Mouse (Mus musculus): ENCODE results near the gene Dner. TPM values are rescaled to one million over a fixed set of nuclear protein-coding genes. Genes with fewer than 3 reads are reported as not detected.

The Dner gene
- total and polyA plus RNA-seq, 2 experiments from 2014 or later, result 322 to 331 TPM

DNA sequence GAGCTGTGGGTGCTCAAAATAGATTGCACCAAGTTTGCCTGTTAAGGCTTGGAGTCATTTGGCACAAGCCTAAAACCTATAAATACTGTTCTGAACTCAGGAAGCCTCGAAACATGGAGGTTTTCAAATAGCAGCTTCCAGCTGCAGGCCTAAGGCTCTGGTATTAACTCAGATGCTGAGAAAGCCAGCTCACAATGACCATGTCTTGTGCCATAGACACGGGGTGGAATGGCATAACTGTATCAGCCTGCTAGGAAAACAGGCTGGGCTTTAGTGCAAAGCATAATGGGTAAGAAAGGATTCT lies 146.0 kb downstream of the Dner start:
- H3K27ac ChIP-seq, result no peak overlapping the region

GRCm38 (mm10) chr1:84549367-84550064 lies 146.5 kb downstream of the Dner start:
- Histone ChIP-seq H3K4me2 (ENCODE audit: low read depth, low read length) (no peak overlapping the region), H3K27ac (no peak overlapping the region), H3K9ac (replicated peaks; ENCODE audit: low read length) (no peak overlapping the region), H3K36me3 (ENCODE audit: insufficient read depth, low read length) (no peaks in the 10 kb centered on the region), H3K27me3 (ENCODE audit: insufficient read depth, low read length) (no peaks in the 10 kb centered on the region), H3K4me3 (ENCODE audit: low read length) (no peak overlapping the region), H3K9me3 (ENCODE audit: low read length) (no peaks in the 10 kb centered on the region), H3K4me1 (ENCODE audit: insufficient read depth, low read length) (no peaks in the 10 kb centered on the region)
- WGBS, result 23% methylated on average over 2 of the region's 2 CpGs
- ATAC-seq (peak; percentile 76), DNase-seq (ENCODE audit: low spot score) (peak; percentile 15)
- TF ChIP-seq CTCF (IDR thresholded peaks at IDR 0.05; ENCODE audit: low read depth), result no peak

More for the DNA sequence above, 146.0 kb downstream of the Dner start:
- Histone ChIP-seq H3K4me2 (ENCODE audit: low read depth, low read length) (no peak overlapping the region), H3K4me3 (ENCODE audit: low read length) (no peak overlapping the region), H3K4me1 (ENCODE audit: insufficient read depth, low read length) (no peaks in the 10 kb centered on the region), H3K36me3 (ENCODE audit: insufficient read depth, low read length) (no peaks in the 10 kb centered on the region), H3K9me3 (ENCODE audit: low read length) (no peaks in the 10 kb centered on the region), H3K27me3 (ENCODE audit: insufficient read depth, low read length) (no peaks in the 10 kb centered on the region), H3K9ac (replicated peaks; ENCODE audit: low read length) (no peak overlapping the region)
- ATAC-seq (no peak), DNase-seq (ENCODE audit: low spot score) (no peak)
- TF ChIP-seq CTCF (IDR thresholded peaks at IDR 0.05; ENCODE audit: low read depth), result no peak
- WGBS, result 63% methylated on average over 2 of the region's 2 CpGs

- Histone ChIP-seq H3K27me3 (ENCODE audit: insufficient read depth, low read length) (no peaks in the 10 kb centered on the region), H3K4me1 (ENCODE audit: insufficient read depth, low read length) (0 out of 2 replicates have a peak, but pooled peaks cover 3% of the 10 kb centered on the region), H3K27ac (no peak overlapping the region), H3K9ac (replicated peaks; ENCODE audit: low read length) (no peak overlapping the region), H3K4me2 (ENCODE audit: low read depth, low read length) (no peak overlapping the region), H3K36me3 (ENCODE audit: insufficient read depth, low read length) (no peaks in the 10 kb centered on the region), H3K9me3 (ENCODE audit: low read length) (no peaks in the 10 kb centered on the region), H3K4me3 (ENCODE audit: low read length) (no peak overlapping the region)
- DNase-seq (ENCODE audit: low spot score), result no peak
- ATAC-seq, result no peak
- whole genome bisulfite sequencing, result 39% methylated on average over 4 of the region's 4 CpGs
- no peak for TF ChIP-seq CTCF (IDR thresholded peaks at IDR 0.05; ENCODE audit: low read depth)
Measured at GRCm38 (mm10) chr1:84536069-84536468, 160.0 kb downstream of the Dner start.

DNA sequence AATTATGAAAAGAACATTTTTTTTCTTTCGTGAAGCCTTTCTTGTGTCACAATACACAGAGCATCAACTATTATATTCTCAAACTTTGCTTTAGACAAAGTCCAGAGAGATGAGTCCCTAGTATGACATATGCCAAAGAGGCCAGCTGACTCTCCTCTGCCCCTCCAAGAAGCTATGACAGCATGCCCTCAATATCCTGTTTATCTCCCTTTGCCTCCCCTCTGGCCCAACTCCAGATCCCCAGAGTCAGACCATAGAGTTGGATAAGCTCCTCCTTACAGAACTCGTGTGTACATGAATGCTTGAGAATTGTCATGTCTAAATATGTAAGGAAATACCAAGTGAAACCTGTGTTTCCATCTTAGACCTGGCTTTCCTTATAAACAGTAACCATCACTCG lies 170.5 kb downstream of the Dner start:
- H3K9ac ChIP-seq (replicated peaks; ENCODE audit: low read length), result no peak overlapping the region
- no peak overlapping the region for H3K4me3 ChIP-seq (ENCODE audit: low read length)
- H3K4me2 ChIP-seq (ENCODE audit: low read depth, low read length), result no peak overlapping the region
- H3K27ac ChIP-seq, result no peak overlapping the region
- ATAC-seq (no peak), DNase-seq (ENCODE audit: low spot score) (no peak)
- H3K9me3 ChIP-seq (ENCODE audit: low read length), result no peaks in the 10 kb centered on the region
- H3K4me1 ChIP-seq (ENCODE audit: insufficient read depth, low read length), result no peaks in the 10 kb centered on the region
- WGBS, result 87% methylated on average over 3 of the region's 3 CpGs
- no peak for TF ChIP-seq CTCF (IDR thresholded peaks at IDR 0.05; ENCODE audit: low read depth)
- no peaks in the 10 kb centered on the region for H3K27me3 ChIP-seq (ENCODE audit: insufficient read depth, low read length)
- H3K36me3 ChIP-seq (ENCODE audit: insufficient read depth, low read length), result no peaks in the 10 kb centered on the region

- H3K9me3 ChIP-seq (ENCODE audit: low read length), result no peaks in the 10 kb centered on the region
- no peak overlapping the region for H3K9ac ChIP-seq (replicated peaks; ENCODE audit: low read length)
- ATAC-seq, result no peak
- DNase-seq (ENCODE audit: low spot score), result no peak
- TF ChIP-seq CTCF (IDR thresholded peaks at IDR 0.05; ENCODE audit: low read depth), result no peak
- WGBS, result 63% methylated on average over 4 of the region's 4 CpGs
- no peak overlapping the region for H3K27ac ChIP-seq
- no peak overlapping the region for H3K4me2 ChIP-seq (ENCODE audit: low read depth, low read length)
- no peaks in the 10 kb centered on the region for H3K4me1 ChIP-seq (ENCODE audit: insufficient read depth, low read length)
- no peaks in the 10 kb centered on the region for H3K36me3 ChIP-seq (ENCODE audit: insufficient read depth, low read length)
- no peaks in the 10 kb centered on the region for H3K27me3 ChIP-seq (ENCODE audit: insufficient read depth, low read length)
- no peak overlapping the region for H3K4me3 ChIP-seq (ENCODE audit: low read length)
Measured at GRCm38 (mm10) chr1:84524413-84524812, 171.6 kb downstream of the Dner start.

DNA sequence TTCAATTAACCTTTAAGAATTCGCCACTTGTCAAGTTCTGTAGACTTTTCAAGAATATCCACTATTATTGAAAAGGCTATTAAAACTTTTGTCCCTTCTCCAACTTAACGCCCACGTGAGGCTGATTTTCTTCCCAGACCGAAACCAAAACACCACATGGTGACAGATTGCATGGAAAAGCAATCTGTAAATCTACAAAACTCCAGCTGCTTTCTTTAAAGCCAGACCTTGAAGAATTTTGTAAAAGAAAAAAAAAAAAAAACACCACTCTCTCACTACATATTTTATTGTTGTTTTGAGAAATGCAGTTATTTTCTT lies 173.1 kb downstream of the Dner start:
- Histone ChIP-seq H3K9me3 (ENCODE audit: low read length) (no peaks in the 10 kb centered on the region), H3K36me3 (ENCODE audit: insufficient read depth, low read length) (no peaks in the 10 kb centered on the region), H3K4me2 (ENCODE audit: low read depth, low read length) (no peak overlapping the region), H3K27me3 (ENCODE audit: insufficient read depth, low read length) (no peaks in the 10 kb centered on the region), H3K4me1 (ENCODE audit: insufficient read depth, low read length) (no peaks in the 10 kb centered on the region), H3K27ac (no peak overlapping the region), H3K4me3 (ENCODE audit: low read length) (no peak overlapping the region), H3K9ac (replicated peaks; ENCODE audit: low read length) (no peak overlapping the region)
- 50% methylated on average over 4 of the region's 4 CpGs for WGBS
- DNase-seq (ENCODE audit: low spot score), result no peak
- ATAC-seq, result no peak
- TF ChIP-seq CTCF (IDR thresholded peaks at IDR 0.05; ENCODE audit: low read depth), result no peak

DNA sequence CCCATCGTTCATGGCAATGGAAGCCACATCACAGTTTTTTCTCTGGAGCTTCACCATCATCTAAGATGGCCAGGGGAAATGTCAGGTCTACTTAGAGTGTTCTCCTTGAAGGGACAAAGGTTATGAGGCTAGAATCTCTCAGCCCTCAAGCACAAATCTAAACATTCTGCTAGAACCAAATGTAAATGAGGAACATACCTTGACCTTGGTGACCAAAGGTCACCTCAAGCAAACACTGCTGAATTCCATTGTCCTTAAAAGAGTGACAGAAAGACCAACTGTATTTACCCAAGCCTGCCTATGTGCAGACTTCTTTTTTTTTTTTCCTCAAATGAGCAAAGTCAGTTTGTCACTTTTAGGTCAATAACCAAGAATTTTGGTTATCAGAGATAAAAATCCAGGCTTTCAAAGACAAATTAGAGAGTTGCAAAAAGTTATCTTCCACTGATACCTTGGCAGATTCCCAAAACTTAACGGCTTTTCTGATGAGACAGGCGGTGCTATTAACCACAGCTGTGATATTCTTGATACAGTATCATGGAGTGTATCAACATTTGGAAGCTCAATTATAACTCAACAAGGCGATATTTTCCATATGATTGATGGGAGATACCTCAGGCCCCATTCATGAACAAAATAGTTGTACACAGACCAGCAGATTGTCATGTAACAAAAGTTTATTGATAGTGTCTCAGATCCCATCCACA lies 173.6 kb downstream of the Dner start:
- Histone ChIP-seq H3K4me1 (ENCODE audit: insufficient read depth, low read length) (no peaks in the 10 kb centered on the region), H3K9ac (replicated peaks; ENCODE audit: low read length) (no peak overlapping the region), H3K27me3 (ENCODE audit: insufficient read depth, low read length) (no peaks in the 10 kb centered on the region), H3K4me2 (ENCODE audit: low read depth, low read length) (no peak overlapping the region), H3K27ac (no peak overlapping the region), H3K36me3 (ENCODE audit: insufficient read depth, low read length) (no peaks in the 10 kb centered on the region), H3K4me3 (ENCODE audit: low read length) (no peak overlapping the region), H3K9me3 (ENCODE audit: low read length) (no peaks in the 10 kb centered on the region)
- TF ChIP-seq CTCF (IDR thresholded peaks at IDR 0.05; ENCODE audit: low read depth), result no peak
- ATAC-seq (no peak), DNase-seq (ENCODE audit: low spot score) (no peak)
- WGBS, result 71% methylated on average over 4 of the region's 4 CpGs

All from hindbrain, postnatal 0 days (tissue).